Mouse (Mus musculus): ENCODE measurements around the gene Tmem141. TPM values are rescaled to one million over a fixed set of nuclear protein-coding genes. Genes with fewer than 3 reads are reported as not detected.

Gene Tmem141
- polyA plus RNA-seq, 1 experiment = 32.6 TPM

DNA sequence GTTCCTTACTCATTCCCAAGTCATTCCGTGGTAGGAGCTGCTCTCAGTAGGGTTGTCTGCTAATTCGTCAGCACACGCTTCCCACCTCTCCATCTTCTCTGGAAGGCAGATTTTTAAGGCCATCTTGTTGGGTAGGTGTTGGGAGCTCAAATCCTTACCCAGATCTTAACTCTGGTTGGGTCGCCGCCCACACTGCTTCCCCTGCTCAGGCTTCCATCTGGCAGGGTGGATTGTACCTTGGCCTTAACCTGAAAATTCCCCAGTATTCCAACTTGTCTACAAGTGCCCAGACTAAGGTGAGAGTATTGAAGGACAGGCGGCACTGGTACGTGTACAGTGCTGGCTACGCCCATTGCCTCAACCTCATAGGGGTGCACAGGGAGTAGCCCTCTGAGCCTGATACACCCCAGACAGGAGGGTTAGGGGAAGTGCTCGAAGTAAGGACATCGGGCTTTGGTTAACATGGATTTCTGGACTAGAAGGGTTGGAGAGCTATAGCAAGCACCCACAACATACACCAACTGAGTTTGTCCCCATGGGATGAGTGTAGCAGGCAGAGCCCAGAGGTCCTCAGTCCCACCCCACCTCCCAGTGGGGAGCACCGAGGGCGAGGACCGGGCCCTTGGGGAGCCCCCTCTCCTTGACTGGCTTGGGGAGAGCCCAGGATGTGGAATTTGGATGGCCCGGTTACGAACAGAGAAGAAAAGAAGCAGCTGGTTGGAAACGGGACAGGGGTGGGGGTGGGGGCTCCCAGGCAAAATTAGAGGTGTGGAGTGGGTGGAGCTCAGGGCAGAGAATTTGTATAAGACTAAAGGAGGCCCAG is 45.6 kb downstream of the Tmem141 start:
- peaks cover 5% of the 10 kb centered on the region for H3K79me2 ChIP-seq (ENCODE audit: control insufficient read depth, insufficient read depth)
- H3ac ChIP-seq (ENCODE audit: control insufficient read depth, insufficient read length) = no peak overlapping the region
- TF ChIP-seq MAX (IDR thresholded peaks at IDR 0.05; ENCODE audit: low read depth) (no peak), REST (IDR thresholded peaks at IDR 0.05; ENCODE audit: insufficient read depth, insufficient read length) (no peak), E2F4 (IDR thresholded peaks at IDR 0.05; ENCODE audit: insufficient read depth) (no peak), SRF (IDR thresholded peaks at IDR 0.05; ENCODE audit: control insufficient read depth, insufficient read length, low read depth) (no peak), MYOG (IDR thresholded peaks at IDR 0.05; ENCODE audit: control insufficient read depth in 1 of 3, insufficient read depth in 1 of 3, insufficient read length in 2 of 3, low read depth in 2 of 3) (no peak), POLR2A (IDR thresholded peaks at IDR 0.05; ENCODE audit: insufficient read length, low read depth) (no peak), MYOD1 (IDR thresholded peaks at IDR 0.05; ENCODE audit: control insufficient read depth in 1 of 3, insufficient read length in 2 of 3, low read depth in 2 of 3) (no peak), CEBPB (IDR thresholded peaks at IDR 0.05; ENCODE audit: insufficient read depth, poor library complexity, severe bottlenecking) (no peak), POLR2AphosphoS2 (IDR thresholded peaks at IDR 0.05; ENCODE audit: insufficient read length, low read depth) (no peak), TCF3 (IDR thresholded peaks at IDR 0.05; ENCODE audit: insufficient read length, low read depth) (no peak), USF1 (IDR thresholded peaks at IDR 0.05; ENCODE audit: low read depth) (no peak), TCF12 (IDR thresholded peaks at IDR 0.05; ENCODE audit: insufficient read depth, poor library complexity, severe bottlenecking) (no peak)
- H3K4me3 ChIP-seq = peak overlapping the region; percentile 68
- H3K36me3 ChIP-seq (ENCODE audit: control insufficient read depth, insufficient read depth) = no peaks in the 10 kb centered on the region
- H3K4me2 ChIP-seq (ENCODE audit: low read depth) = peak overlapping the region; percentile 92
- no peaks in the 10 kb centered on the region for H3K27me3 ChIP-seq (ENCODE audit: control insufficient read depth, insufficient read depth, insufficient read length)

DNA sequence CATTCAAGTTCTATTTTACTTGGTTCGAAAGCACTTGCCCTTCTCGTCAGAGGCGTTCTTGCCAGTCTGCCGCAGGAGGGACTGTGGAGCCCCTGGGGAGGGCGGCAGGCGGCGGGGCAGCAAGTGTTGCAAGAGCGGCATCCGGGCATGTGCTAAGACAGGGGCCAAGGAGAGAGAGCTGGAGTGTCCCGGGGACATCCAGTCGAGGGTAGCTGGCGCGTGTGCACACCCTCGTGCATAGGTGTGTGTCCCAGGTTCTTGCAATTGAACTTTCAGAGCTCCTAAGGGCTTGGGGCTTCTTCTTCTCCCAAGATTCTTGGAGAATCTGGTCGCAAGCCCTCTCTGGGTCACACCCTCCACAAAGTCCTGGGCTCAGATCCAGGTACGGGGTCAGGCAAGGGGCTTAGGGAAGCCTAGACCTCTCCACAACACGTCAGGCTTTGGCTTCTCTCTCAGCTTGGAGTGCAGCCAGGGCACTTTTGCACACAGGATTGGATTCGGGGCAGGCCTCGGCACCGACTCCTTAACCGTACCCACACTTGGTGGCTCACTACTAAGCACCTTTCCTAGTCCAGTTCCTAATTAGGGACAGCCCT is 46.3 kb downstream of the Tmem141 start:
- Histone ChIP-seq H3K79me2 (ENCODE audit: control insufficient read depth, insufficient read depth) (peaks cover 5% of the 10 kb centered on the region), H3K27me3 (ENCODE audit: control insufficient read depth, insufficient read depth, insufficient read length) (no peaks in the 10 kb centered on the region), H3ac (ENCODE audit: control insufficient read depth, insufficient read length) (peak overlapping the region; percentile 52), H3K4me3 (peak overlapping the region; percentile 68), H3K36me3 (ENCODE audit: control insufficient read depth, insufficient read depth) (no peaks in the 10 kb centered on the region), H3K4me2 (ENCODE audit: low read depth) (peak overlapping the region; percentile 92)
- peak; percentile 24 for TF ChIP-seq POLR2A (IDR thresholded peaks at IDR 0.05; ENCODE audit: insufficient read length, low read depth)
- TF ChIP-seq POLR2AphosphoS2 (IDR thresholded peaks at IDR 0.05; ENCODE audit: insufficient read length, low read depth) = no peak
- TF ChIP-seq MYOD1 (IDR thresholded peaks at IDR 0.05; ENCODE audit: control insufficient read depth in 1 of 3, insufficient read length in 2 of 3, low read depth in 2 of 3) = no peak
- TF ChIP-seq CEBPB (IDR thresholded peaks at IDR 0.05; ENCODE audit: insufficient read depth, poor library complexity, severe bottlenecking) = no peak
- TF ChIP-seq MAX (IDR thresholded peaks at IDR 0.05; ENCODE audit: low read depth) = no peak
- TF ChIP-seq TCF3 (IDR thresholded peaks at IDR 0.05; ENCODE audit: insufficient read length, low read depth) = no peak

DNA sequence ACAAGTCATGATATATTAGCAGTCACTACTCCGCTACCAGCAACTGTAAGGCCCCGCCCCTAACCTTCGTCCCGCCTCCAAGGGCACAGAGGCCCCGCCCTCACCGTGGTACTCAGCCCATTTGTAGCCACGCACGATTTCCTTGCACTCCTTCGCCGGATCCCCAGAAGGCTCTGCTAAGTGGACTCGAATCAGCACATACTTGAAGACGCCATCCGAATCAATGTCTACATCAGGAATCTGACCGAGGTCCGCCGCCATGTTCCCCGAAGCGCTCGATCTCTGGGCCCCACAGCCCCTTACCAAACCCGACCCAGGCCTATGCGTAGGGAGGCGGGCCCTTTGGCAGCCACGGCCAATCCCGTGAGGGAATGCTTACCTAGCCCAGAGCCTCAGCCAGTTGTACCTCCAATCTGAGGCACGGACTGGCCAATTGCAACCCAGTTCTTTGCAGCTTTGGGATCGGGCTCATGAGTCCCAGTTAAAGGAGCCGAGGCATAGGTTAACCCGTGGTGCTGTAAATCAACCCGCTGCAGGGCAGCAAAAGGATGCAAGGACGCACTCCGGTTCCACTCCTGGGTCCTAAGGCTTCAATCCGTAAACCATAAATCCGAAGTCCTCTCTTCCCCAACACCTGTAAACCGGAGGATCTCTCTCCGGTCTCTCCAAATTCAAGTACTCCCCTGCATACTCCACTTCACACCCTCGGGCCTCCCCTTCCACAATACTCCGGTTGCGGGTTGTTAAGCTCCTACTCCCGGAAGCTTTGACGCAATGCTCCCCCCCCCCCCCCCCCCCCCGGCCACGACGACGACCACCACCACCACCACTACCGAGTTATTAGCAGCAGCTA is 47.0 kb downstream of the Tmem141 start, which contains the start of the genes Mamdc4 and Phpt1:
Gene Mamdc4, minus strand, starts transcription at position 267 of the 853 bp plus-strand sequence.
Gene Phpt1, minus strand, starts transcription at position 646 of the 853 bp plus-strand sequence.
- peak within 1 kb of the TSS; percentile 52 for H3ac ChIP-seq (ENCODE audit: control insufficient read depth, insufficient read length)
- H3K36me3 ChIP-seq (ENCODE audit: control insufficient read depth, insufficient read depth) = no peaks in the 10 kb centered on the region
- peaks cover 5% of the 10 kb centered on the region for H3K79me2 ChIP-seq (ENCODE audit: control insufficient read depth, insufficient read depth)
- H3K4me2 ChIP-seq (ENCODE audit: low read depth) = peak within 1 kb of the TSS; percentile 92
- peak within 1 kb of the TSS; percentile 68 for H3K4me3 ChIP-seq
- TF ChIP-seq POLR2AphosphoS2 (IDR thresholded peaks at IDR 0.05; ENCODE audit: insufficient read length, low read depth) (peak; percentile 77), USF1 (IDR thresholded peaks at IDR 0.05; ENCODE audit: low read depth) (no peak), POLR2A (IDR thresholded peaks at IDR 0.05; ENCODE audit: insufficient read length, low read depth) (peak; percentile 60)
- no peaks in the 10 kb centered on the region for H3K27me3 ChIP-seq (ENCODE audit: control insufficient read depth, insufficient read depth, insufficient read length)

GRCm38 (mm10) chr2:25574136-25574535 is 47.7 kb downstream of the Tmem141 start:
- Histone ChIP-seq H3ac (ENCODE audit: control insufficient read depth, insufficient read length) (peak overlapping the region; percentile 52), H3K36me3 (ENCODE audit: control insufficient read depth, insufficient read depth) (no peaks in the 10 kb centered on the region), H3K27me3 (ENCODE audit: control insufficient read depth, insufficient read depth, insufficient read length) (no peaks in the 10 kb centered on the region), H3K4me3 (peak overlapping the region; percentile 68), H3K4me2 (ENCODE audit: low read depth) (peak overlapping the region; percentile 92), H3K79me2 (ENCODE audit: control insufficient read depth, insufficient read depth) (peaks cover 5% of the 10 kb centered on the region)
- TF ChIP-seq POLR2A (IDR thresholded peaks at IDR 0.05; ENCODE audit: insufficient read length, low read depth) (no peak), SRF (IDR thresholded peaks at IDR 0.05; ENCODE audit: control insufficient read depth, insufficient read length, low read depth) (no peak)

GRCm38 (mm10) chr2:25573068-25573467 is 48.7 kb downstream of the Tmem141 start:
- Histone ChIP-seq H3K27me3 (ENCODE audit: control insufficient read depth, insufficient read depth, insufficient read length) (no peaks in the 10 kb centered on the region), H3K4me3 (peak overlapping the region; percentile 68), H3ac (ENCODE audit: control insufficient read depth, insufficient read length) (no peak overlapping the region), H3K79me2 (ENCODE audit: control insufficient read depth, insufficient read depth) (peaks cover 5% of the 10 kb centered on the region), H3K4me2 (ENCODE audit: low read depth) (no peak overlapping the region), H3K36me3 (ENCODE audit: control insufficient read depth, insufficient read depth) (no peaks in the 10 kb centered on the region)
- TF ChIP-seq CEBPB (IDR thresholded peaks at IDR 0.05; ENCODE audit: insufficient read depth, poor library complexity, severe bottlenecking) = no peak
- no peak for TF ChIP-seq POLR2A (IDR thresholded peaks at IDR 0.05; ENCODE audit: insufficient read length, low read depth)
- no peak for TF ChIP-seq TCF12 (IDR thresholded peaks at IDR 0.05; ENCODE audit: insufficient read depth, poor library complexity, severe bottlenecking)
- TF ChIP-seq USF1 (IDR thresholded peaks at IDR 0.05; ENCODE audit: low read depth) = no peak
- no peak for TF ChIP-seq MYOG (IDR thresholded peaks at IDR 0.05; ENCODE audit: control insufficient read depth in 1 of 3, insufficient read depth in 1 of 3, insufficient read length in 2 of 3, low read depth in 2 of 3)
- no peak for TF ChIP-seq E2F4 (IDR thresholded peaks at IDR 0.05; ENCODE audit: insufficient read depth)
- no peak for TF ChIP-seq TCF3 (IDR thresholded peaks at IDR 0.05; ENCODE audit: insufficient read length, low read depth)
- no peak for TF ChIP-seq SRF (IDR thresholded peaks at IDR 0.05; ENCODE audit: control insufficient read depth, insufficient read length, low read depth)
- TF ChIP-seq MYOD1 (IDR thresholded peaks at IDR 0.05; ENCODE audit: control insufficient read depth in 1 of 3, insufficient read length in 2 of 3, low read depth in 2 of 3) = no peak
- TF ChIP-seq REST (IDR thresholded peaks at IDR 0.05; ENCODE audit: insufficient read depth, insufficient read length) = no peak
- TF ChIP-seq POLR2AphosphoS2 (IDR thresholded peaks at IDR 0.05; ENCODE audit: insufficient read length, low read depth) = no peak
- no peak for TF ChIP-seq MAX (IDR thresholded peaks at IDR 0.05; ENCODE audit: low read depth)

Data from myocyte (in vitro differentiated cells).